Mouse (Mus musculus): ENCODE results near the gene Ptprm. TPM values are rescaled to one million over a fixed set of nuclear protein-coding genes. Genes with fewer than 3 reads are reported as not detected.

The Ptprm gene
- polyA plus RNA-seq, 1 experiment from 2014 or later: 7.0 TPM

DNA sequence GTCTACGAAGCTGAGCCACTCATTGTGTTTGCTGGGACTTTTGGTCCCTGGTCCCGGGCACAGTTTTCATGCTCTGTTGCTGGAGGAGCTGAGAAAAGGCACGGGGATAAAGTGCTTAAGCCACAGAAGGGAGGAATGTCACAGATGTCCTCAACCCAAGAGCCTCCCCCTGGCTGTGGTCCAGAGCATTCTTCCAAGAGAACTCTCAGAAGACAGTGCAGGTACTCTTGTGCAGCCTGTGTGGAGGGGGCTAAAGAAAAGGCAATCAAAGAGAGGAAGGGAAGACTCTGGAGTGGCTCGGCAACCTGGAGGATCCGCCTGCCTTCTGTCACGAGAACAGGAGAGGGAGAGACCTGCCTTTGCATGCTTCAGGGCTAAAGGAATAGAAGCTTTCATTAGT lies 617.8 kb downstream of the Ptprm start:
- 62% methylated on average over 6 of the region's 6 CpGs for WGBS
- H3K4me1 ChIP-seq (ENCODE audit: control insufficient read depth, insufficient read depth, low read length): peaks cover 8% of the 10 kb centered on the region
- H3K27me3 ChIP-seq (replicated peaks; ENCODE audit: control insufficient read depth, insufficient read depth, low read length): no peaks in the 10 kb centered on the region
- H3K4me2 ChIP-seq (ENCODE audit: low read depth, low read length): no peak overlapping the region
- no peaks in the 10 kb centered on the region for H3K9me3 ChIP-seq (ENCODE audit: control insufficient read depth, low read length)
- H3K9ac ChIP-seq (ENCODE audit: low read depth, low read length): no peak overlapping the region
- no peak for ATAC-seq
- H3K4me3 ChIP-seq (ENCODE audit: low read length): no peak overlapping the region
- no peak overlapping the region for H3K27ac ChIP-seq (ENCODE audit: low read length)
- H3K36me3 ChIP-seq (ENCODE audit: control insufficient read depth, insufficient read depth, low read length): no peaks in the 10 kb centered on the region

GRCm38 (mm10) chr17:66733541-66733940 lies 620.7 kb downstream of the Ptprm start:
- no peak overlapping the region for H3K4me2 ChIP-seq (ENCODE audit: low read depth, low read length)
- WGBS: 85% methylated on average over 12 of the region's 12 CpGs
- no peaks in the 10 kb centered on the region for H3K27me3 ChIP-seq (replicated peaks; ENCODE audit: control insufficient read depth, insufficient read depth, low read length)
- H3K4me1 ChIP-seq (ENCODE audit: control insufficient read depth, insufficient read depth, low read length): peaks cover under 1% of the 10 kb centered on the region; the same call in 1 of the 2 replicates
- H3K9me3 ChIP-seq (ENCODE audit: control insufficient read depth, low read length): no peaks in the 10 kb centered on the region
- no peak overlapping the region for H3K27ac ChIP-seq (ENCODE audit: low read length)
- no peaks in the 10 kb centered on the region for H3K36me3 ChIP-seq (ENCODE audit: control insufficient read depth, insufficient read depth, low read length)
- H3K9ac ChIP-seq (ENCODE audit: low read depth, low read length): no peak overlapping the region
- H3K4me3 ChIP-seq (ENCODE audit: low read length): no peak overlapping the region
- no peak for ATAC-seq

DNA sequence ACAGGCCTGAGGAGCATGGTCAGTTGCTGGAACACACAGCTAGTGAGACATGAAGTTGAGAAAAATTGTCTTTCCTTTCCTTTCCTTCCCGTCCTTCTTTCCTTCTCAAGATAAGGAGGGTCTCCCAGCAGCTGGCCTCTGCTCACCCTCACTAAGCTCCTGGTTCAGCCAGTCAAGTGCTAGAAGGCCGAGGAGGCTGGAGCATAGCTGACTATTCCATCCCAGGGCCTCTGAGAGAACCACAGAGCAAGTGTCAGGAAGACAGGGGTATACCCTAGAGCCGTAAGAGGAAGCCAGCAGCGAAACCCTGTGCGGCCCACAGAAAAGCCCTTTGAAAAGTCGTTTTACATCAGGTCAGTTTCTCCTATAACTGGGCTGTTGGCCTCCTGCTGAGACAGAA lies 624.3 kb downstream of the Ptprm start:
- Histone ChIP-seq H3K4me2 (ENCODE audit: low read depth, low read length) (no peak overlapping the region), H3K36me3 (ENCODE audit: control insufficient read depth, insufficient read depth, low read length) (no peaks in the 10 kb centered on the region), H3K9ac (ENCODE audit: low read depth, low read length) (no peak overlapping the region), H3K4me3 (ENCODE audit: low read length) (no peak overlapping the region), H3K4me1 (ENCODE audit: control insufficient read depth, insufficient read depth, low read length) (no peaks in the 10 kb centered on the region), H3K9me3 (ENCODE audit: control insufficient read depth, low read length) (no peaks in the 10 kb centered on the region), H3K27me3 (replicated peaks; ENCODE audit: control insufficient read depth, insufficient read depth, low read length) (no peaks in the 10 kb centered on the region), H3K27ac (ENCODE audit: low read length) (no peak overlapping the region)
- WGBS: 70% methylated on average over 6 of the region's 6 CpGs
- no peak for ATAC-seq

GRCm38 (mm10) chr17:66720992-66721351 lies 633.3 kb downstream of the Ptprm start:
- WGBS: 42% methylated on average over 9 of the region's 9 CpGs
- Histone ChIP-seq H3K9ac (ENCODE audit: low read depth, low read length) (no peak overlapping the region), H3K27ac (ENCODE audit: low read length) (no peak overlapping the region), H3K4me2 (ENCODE audit: low read depth, low read length) (no peak overlapping the region), H3K4me3 (ENCODE audit: low read length) (no peak overlapping the region), H3K27me3 (replicated peaks; ENCODE audit: control insufficient read depth, insufficient read depth, low read length) (no peaks in the 10 kb centered on the region), H3K4me1 (ENCODE audit: control insufficient read depth, insufficient read depth, low read length) (peaks cover 7% of the 10 kb centered on the region), H3K9me3 (ENCODE audit: control insufficient read depth, low read length) (no peaks in the 10 kb centered on the region), H3K36me3 (ENCODE audit: control insufficient read depth, insufficient read depth, low read length) (no peaks in the 10 kb centered on the region)
- ATAC-seq: no peak

- WGBS: 48% methylated on average over 11 of the region's 11 CpGs
- Histone ChIP-seq H3K9ac (ENCODE audit: low read depth, low read length) (no peak overlapping the region), H3K4me2 (ENCODE audit: low read depth, low read length) (no peak overlapping the region), H3K36me3 (ENCODE audit: control insufficient read depth, insufficient read depth, low read length) (no peaks in the 10 kb centered on the region), H3K27me3 (replicated peaks; ENCODE audit: control insufficient read depth, insufficient read depth, low read length) (no peaks in the 10 kb centered on the region), H3K27ac (ENCODE audit: low read length) (no peak overlapping the region), H3K4me1 (ENCODE audit: control insufficient read depth, insufficient read depth, low read length) (peaks cover 7% of the 10 kb centered on the region), H3K4me3 (ENCODE audit: low read length) (no peak overlapping the region), H3K9me3 (ENCODE audit: control insufficient read depth, low read length) (no peaks in the 10 kb centered on the region)
- ATAC-seq: no peak
Measured at GRCm38 (mm10) chr17:66720200-66720991, 633.9 kb downstream of the Ptprm start.

GRCm38 (mm10) chr17:66712456-66713205 lies 641.6 kb downstream of the Ptprm start:
- no peak overlapping the region for H3K9ac ChIP-seq (ENCODE audit: low read depth, low read length)
- 89% methylated on average over 9 of the region's 9 CpGs for WGBS
- peak overlapping the region; percentile 65 for H3K27ac ChIP-seq (ENCODE audit: low read length)
- H3K4me3 ChIP-seq (ENCODE audit: low read length): no peak overlapping the region
- H3K27me3 ChIP-seq (replicated peaks; ENCODE audit: control insufficient read depth, insufficient read depth, low read length): no peaks in the 10 kb centered on the region
- H3K4me1 ChIP-seq (ENCODE audit: control insufficient read depth, insufficient read depth, low read length): peaks cover 20% of the 10 kb centered on the region
- H3K4me2 ChIP-seq (ENCODE audit: low read depth, low read length): no peak overlapping the region
- H3K36me3 ChIP-seq (ENCODE audit: control insufficient read depth, insufficient read depth, low read length): no peaks in the 10 kb centered on the region
- ATAC-seq: no peak
- no peaks in the 10 kb centered on the region for H3K9me3 ChIP-seq (ENCODE audit: control insufficient read depth, low read length)

- Histone ChIP-seq H3K4me2 (ENCODE audit: low read depth, low read length) (no peak overlapping the region), H3K9me3 (ENCODE audit: control insufficient read depth, low read length) (no peaks in the 10 kb centered on the region), H3K4me3 (ENCODE audit: low read length) (no peak overlapping the region), H3K9ac (ENCODE audit: low read depth, low read length) (no peak overlapping the region; the same call in 1 of the 2 replicates), H3K27me3 (replicated peaks; ENCODE audit: control insufficient read depth, insufficient read depth, low read length) (no peaks in the 10 kb centered on the region), H3K27ac (ENCODE audit: low read length) (peak overlapping the region; percentile 83), H3K4me1 (ENCODE audit: control insufficient read depth, insufficient read depth, low read length) (peaks cover 20% of the 10 kb centered on the region), H3K36me3 (ENCODE audit: control insufficient read depth, insufficient read depth, low read length) (no peaks in the 10 kb centered on the region)
- ATAC-seq: peak; percentile 96
- WGBS: 39% methylated on average over 6 of the region's 6 CpGs
Measured at GRCm38 (mm10) chr17:66711221-66712016, 642.8 kb downstream of the Ptprm start.

- Histone ChIP-seq H3K27me3 (replicated peaks; ENCODE audit: control insufficient read depth, insufficient read depth, low read length) (no peaks in the 10 kb centered on the region), H3K9ac (ENCODE audit: low read depth, low read length) (no peak overlapping the region; the same call in 1 of the 2 replicates), H3K9me3 (ENCODE audit: control insufficient read depth, low read length) (no peaks in the 10 kb centered on the region), H3K4me1 (ENCODE audit: control insufficient read depth, insufficient read depth, low read length) (peaks cover 20% of the 10 kb centered on the region), H3K4me2 (ENCODE audit: low read depth, low read length) (no peak overlapping the region), H3K4me3 (ENCODE audit: low read length) (no peak overlapping the region), H3K27ac (ENCODE audit: low read length) (peak overlapping the region; percentile 83), H3K36me3 (ENCODE audit: control insufficient read depth, insufficient read depth, low read length) (no peaks in the 10 kb centered on the region)
- 51% methylated on average over 4 of the region's 4 CpGs for WGBS
- no peak for ATAC-seq
Measured at GRCm38 (mm10) chr17:66710568-66710967, 643.7 kb downstream of the Ptprm start.

DNA sequence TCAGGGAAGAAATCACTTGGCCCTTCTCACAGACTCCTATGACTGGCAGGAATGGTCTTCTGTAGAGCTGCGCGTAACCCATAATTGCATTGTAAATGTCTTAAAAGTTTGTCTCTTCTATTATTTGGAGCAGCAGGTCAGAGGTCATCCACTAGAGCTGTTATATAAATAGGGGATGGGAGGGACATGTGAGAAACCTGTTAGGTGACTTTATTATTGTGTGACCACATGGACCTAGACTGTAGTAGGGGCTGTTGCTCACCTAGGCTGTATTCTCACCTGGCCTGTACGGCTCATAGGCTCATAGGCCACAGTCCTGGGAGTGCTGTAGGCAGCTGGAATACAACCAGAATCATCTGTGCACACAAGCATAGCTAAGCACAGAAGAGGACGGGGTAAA lies 645.5 kb downstream of the Ptprm start:
- Histone ChIP-seq H3K27ac (ENCODE audit: low read length) (no peak overlapping the region), H3K27me3 (replicated peaks; ENCODE audit: control insufficient read depth, insufficient read depth, low read length) (no peaks in the 10 kb centered on the region), H3K4me3 (ENCODE audit: low read length) (no peak overlapping the region), H3K9ac (ENCODE audit: low read depth, low read length) (no peak overlapping the region), H3K36me3 (ENCODE audit: control insufficient read depth, insufficient read depth, low read length) (no peaks in the 10 kb centered on the region), H3K4me2 (ENCODE audit: low read depth, low read length) (no peak overlapping the region), H3K9me3 (ENCODE audit: control insufficient read depth, low read length) (no peaks in the 10 kb centered on the region), H3K4me1 (ENCODE audit: control insufficient read depth, insufficient read depth, low read length) (peaks cover 20% of the 10 kb centered on the region)
- 71% methylated on average over 4 of the region's 4 CpGs for WGBS
- peak; percentile 31 for ATAC-seq

All from intestine, embryonic 16.5 days (tissue).